Mouse (Mus musculus): Measurements from ENCODE around the gene Mmrn1.
"Not testable (repeated sequence)": the region's sequence is repeated elsewhere in the genome, so short reads cannot be mapped to it uniquely, and the experiment has no call there.

Mmrn1 gene

GRCm38 (mm10) chr6:60924676-60925075, at the start of gene Mmrn1:
Gene Mmrn1 (plus strand): TSS chr6:60924976.
- not testable (repeated sequence) for DNase-seq (ENCODE audit: inconsistent age in 2 of 2, low spot score in 1 of 2)

GRCm38 (mm10) chr6:60880362-60880761, 44.4 kb upstream of the Mmrn1 start:
- no peak for DNase-seq (ENCODE audit: inconsistent age in 2 of 2, low spot score in 1 of 2)

GRCm38 (mm10) chr6:60881534-60881933, 43.2 kb upstream of the Mmrn1 start:
- no peak for DNase-seq (ENCODE audit: inconsistent age in 2 of 2, low spot score in 1 of 2)

- DNase-seq (ENCODE audit: inconsistent age in 2 of 2, low spot score in 1 of 2): no peak
Observed at GRCm38 (mm10) chr6:60907272-60907671, 17.5 kb upstream of the Mmrn1 start.

GRCm38 (mm10) chr6:60931364-60931763, 6.6 kb downstream of the Mmrn1 start:
- DNase-seq (ENCODE audit: inconsistent age in 2 of 2, low spot score in 1 of 2): peak; percentile 5 to 41

GRCm38 (mm10) chr6:60934835-60935234, 10.1 kb downstream of the Mmrn1 start:
- no peak for DNase-seq (ENCODE audit: inconsistent age in 2 of 2, low spot score in 1 of 2)

- no peak for DNase-seq (ENCODE audit: inconsistent age in 2 of 2, low spot score in 1 of 2)
Observed at GRCm38 (mm10) chr6:60935448-60936130, 10.8 kb downstream of the Mmrn1 start.

- DNase-seq (ENCODE audit: inconsistent age in 2 of 2, low spot score in 1 of 2): no peak
Observed at GRCm38 (mm10) chr6:60944178-60944577, 19.4 kb downstream of the Mmrn1 start.

GRCm38 (mm10) chr6:60944621-60945020, 19.8 kb downstream of the Mmrn1 start:
- no peak for DNase-seq (ENCODE audit: inconsistent age in 2 of 2, low spot score in 1 of 2)

GRCm38 (mm10) chr6:60950415-60950814, 25.6 kb downstream of the Mmrn1 start:
- DNase-seq (ENCODE audit: inconsistent age in 2 of 2, low spot score in 1 of 2): peak; percentile 14 to 57

GRCm38 (mm10) chr6:60961285-60961684, 36.5 kb downstream of the Mmrn1 start:
- DNase-seq (ENCODE audit: inconsistent age in 2 of 2, low spot score in 1 of 2): no peak

- DNase-seq (ENCODE audit: inconsistent age in 2 of 2, low spot score in 1 of 2): no peak
Observed at GRCm38 (mm10) chr6:60961838-60962237, 37.1 kb downstream of the Mmrn1 start.

- DNase-seq (ENCODE audit: inconsistent age in 2 of 2, low spot score in 1 of 2): no peak
Observed at GRCm38 (mm10) chr6:60962668-60963067, 37.9 kb downstream of the Mmrn1 start.

- DNase-seq (ENCODE audit: inconsistent age in 2 of 2, low spot score in 1 of 2): no peak
Observed at GRCm38 (mm10) chr6:60963726-60964125, 39.0 kb downstream of the Mmrn1 start.

- DNase-seq (ENCODE audit: inconsistent age in 2 of 2, low spot score in 1 of 2): no peak
Observed at GRCm38 (mm10) chr6:60966931-60967330, 42.2 kb downstream of the Mmrn1 start.

GRCm38 (mm10) chr6:60969407-60969806, 44.6 kb downstream of the Mmrn1 start:
- no peak for DNase-seq (ENCODE audit: inconsistent age in 2 of 2, low spot score in 1 of 2)

GRCm38 (mm10) chr6:60970811-60971210, 46.0 kb downstream of the Mmrn1 start:
- no peak for DNase-seq (ENCODE audit: inconsistent age in 2 of 2, low spot score in 1 of 2)

- no peak for DNase-seq (ENCODE audit: inconsistent age in 2 of 2, low spot score in 1 of 2)
Observed at GRCm38 (mm10) chr6:60978610-60979009, 53.8 kb downstream of the Mmrn1 start.

GRCm38 (mm10) chr6:60979039-60979438, 54.3 kb downstream of the Mmrn1 start:
- DNase-seq (ENCODE audit: inconsistent age in 2 of 2, low spot score in 1 of 2): no peak

GRCm38 (mm10) chr6:60984360-60984759, 59.6 kb downstream of the Mmrn1 start:
- DNase-seq (ENCODE audit: inconsistent age in 2 of 2, low spot score in 1 of 2): no peak

- DNase-seq (ENCODE audit: inconsistent age in 2 of 2, low spot score in 1 of 2): peak in 1 of 2 experiments; percentile 23
Observed at GRCm38 (mm10) chr6:60985919-60986318, 61.1 kb downstream of the Mmrn1 start.

- DNase-seq (ENCODE audit: inconsistent age in 2 of 2, low spot score in 1 of 2): no peak
Observed at GRCm38 (mm10) chr6:60986914-60987313, 62.1 kb downstream of the Mmrn1 start.

- no peak for DNase-seq (ENCODE audit: inconsistent age in 2 of 2, low spot score in 1 of 2)
Observed at GRCm38 (mm10) chr6:60987804-60988203, 63.0 kb downstream of the Mmrn1 start.

Measured in adrenal gland, adult (tissue).